Mouse (Mus musculus): ENCODE measurements around the gene Fhad1.

Gene Fhad1

GRCm38 (mm10) chr4:141863726-141864280 lies 151.1 kb downstream of the Fhad1 start:
- in situ Hi-C loops (cut with MboI, MseI) = no loop called here

DNA sequence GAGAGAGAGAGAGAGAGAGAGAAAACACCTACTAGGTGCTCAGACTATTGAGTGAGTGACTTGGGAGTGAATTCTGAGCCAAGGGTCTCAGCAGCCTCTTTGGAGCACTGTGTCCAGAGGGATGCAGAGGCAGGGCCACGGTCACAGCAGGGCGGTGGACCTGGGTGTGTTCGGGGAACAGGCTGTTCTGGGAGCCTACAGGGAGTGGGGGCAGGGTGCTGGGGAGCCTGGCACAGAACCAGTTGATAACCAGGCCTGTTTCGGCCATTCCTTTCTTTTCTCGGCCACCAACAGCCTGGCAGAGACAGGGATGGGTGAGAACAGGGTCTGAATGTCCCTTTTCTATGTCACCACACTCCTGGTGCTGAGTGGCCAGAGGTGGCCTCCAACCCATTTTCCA lies 152.0 kb downstream of the Fhad1 start:
- in situ Hi-C loops (cut with MboI, MseI) = no loop called here

DNA sequence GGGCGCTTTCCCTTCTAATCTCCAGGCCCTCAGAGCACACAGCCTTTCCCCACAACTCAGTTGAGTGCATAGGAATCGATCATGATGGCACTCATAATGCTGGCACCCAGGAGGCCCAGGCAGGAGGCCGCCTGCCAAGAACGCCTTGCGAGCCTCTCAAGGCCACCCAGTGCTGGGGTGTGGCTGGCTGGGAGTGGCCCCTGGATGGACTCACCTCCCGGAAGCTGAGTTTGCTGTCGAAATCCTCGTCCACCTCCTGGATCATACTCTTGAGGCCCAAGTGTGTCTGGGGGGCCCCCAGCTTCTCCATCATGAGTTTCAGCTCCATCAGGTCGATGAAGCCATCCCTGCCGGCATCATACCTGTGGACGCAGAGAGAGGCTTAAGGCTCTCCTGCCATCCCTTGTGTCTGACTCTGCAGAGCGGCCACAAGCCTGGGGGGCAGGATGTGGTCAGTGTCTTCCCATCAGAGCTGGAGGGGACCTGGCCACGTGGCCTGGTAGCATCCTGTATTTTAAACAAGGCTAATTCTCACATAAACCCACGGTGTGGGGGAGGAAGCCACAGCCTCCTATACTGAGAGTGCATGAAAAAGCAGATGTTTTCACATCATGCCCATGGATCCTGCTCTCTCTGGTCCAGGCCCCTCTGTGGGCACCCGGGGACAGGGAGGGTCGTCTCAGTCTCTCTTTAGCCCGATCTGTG lies 153.1 kb downstream of the Fhad1 start:
- in situ Hi-C loops (cut with MboI, MseI) = no loop called here

DNA sequence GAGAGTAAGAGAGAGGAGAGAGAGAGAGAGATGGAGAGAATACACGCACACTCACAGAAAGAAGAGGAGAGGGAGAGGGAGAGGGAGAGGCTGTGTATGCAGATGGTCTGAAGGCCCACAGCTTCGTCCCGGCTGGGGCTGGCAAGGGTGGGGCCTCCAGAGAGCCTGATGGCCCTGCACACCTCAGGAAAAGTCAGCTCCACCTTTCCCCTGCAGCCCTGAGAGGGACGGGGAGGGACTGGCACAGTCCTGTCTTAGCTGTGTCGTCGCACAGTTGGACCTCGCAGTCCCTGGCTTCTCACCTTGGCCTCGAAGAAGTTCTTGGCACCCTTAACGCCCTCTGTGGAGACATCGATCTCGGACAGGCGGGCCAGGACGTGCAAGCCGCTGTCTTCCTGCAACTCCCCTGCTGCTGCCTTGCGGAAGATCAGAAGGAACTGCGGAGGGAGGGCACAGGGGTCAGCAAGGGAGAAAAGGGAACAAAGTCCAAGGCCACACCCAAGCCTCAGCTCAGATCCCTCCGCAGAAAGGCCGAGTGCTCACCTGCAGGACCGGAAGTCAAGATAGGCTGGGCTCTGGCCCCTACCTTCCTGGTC lies 154.5 kb downstream of the Fhad1 start:
- in situ Hi-C loops (cut with MboI, MseI) = no loop called here

DNA sequence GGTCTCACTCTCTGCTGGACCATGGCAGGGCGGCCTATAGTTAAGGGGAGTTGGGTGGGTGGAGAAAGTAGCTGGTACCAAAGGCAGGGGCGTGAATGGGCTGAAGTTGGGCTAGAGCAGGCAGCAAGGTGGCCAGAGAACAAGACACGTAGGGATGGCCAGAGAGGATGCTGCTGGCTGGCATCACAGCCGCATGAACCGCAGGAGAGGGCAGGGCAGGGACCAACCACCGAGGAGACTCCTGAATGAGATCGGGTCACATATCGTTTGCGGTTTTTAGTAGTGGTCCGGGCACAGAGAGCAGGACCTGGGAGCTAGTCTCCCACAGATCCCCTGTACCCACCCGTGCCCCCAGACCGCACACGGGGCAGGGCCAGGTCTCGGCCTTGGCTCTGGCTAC lies 155.5 kb downstream of the Fhad1 start:
- in situ Hi-C loops (cut with MboI, MseI) = no loop called here

GRCm38 (mm10) chr4:141858501-141858900 lies 156.4 kb downstream of the Fhad1 start:
- in situ Hi-C loops (cut with MboI, MseI) = no loop called here

DNA sequence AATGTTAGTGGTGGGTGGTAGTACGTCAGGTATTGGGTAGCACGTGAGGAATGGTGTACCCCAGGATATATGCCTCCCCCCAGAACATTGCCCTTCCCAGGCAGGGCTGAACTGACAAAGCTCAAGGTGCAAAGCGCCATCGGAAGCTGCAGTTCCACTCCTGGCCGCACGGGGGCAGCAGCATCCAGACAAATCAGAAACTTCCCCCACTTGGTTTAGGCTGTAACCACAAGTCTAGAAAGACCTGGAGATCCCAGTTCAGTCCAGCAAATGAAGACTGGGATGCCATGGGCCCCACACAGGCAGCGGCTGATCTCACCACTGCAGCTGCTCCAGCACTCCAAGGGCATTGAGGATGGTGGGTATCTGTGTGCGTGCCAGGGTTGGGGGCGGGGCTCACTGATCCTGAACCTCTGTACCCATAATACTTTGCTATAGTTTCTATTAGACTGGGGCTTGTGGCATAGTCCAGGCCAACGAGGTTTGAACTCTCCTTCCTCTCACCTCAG lies 157.4 kb downstream of the Fhad1 start:
- in situ Hi-C loops (cut with MboI, MseI) = no loop called here

DNA sequence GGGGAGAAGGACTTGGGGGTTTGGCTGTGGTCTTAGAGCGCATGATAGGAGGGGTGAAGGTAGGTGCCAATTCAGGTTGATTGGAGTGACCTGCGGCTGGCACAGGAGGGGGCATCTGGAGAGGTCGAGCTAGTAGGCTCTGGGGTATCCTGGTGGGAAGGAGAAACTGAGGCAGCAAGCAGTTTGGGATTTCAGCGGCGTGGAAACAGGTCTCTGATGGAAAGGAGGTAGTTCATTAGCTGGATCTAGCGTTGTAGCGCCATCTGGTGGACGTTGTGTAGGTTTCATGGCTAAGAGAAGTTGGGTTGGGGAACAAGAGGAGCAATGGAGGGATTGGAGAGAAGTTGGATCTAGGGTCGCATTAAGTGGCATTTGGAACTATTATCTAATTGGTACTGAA lies 161.4 kb downstream of the Fhad1 start:
- in situ Hi-C loops (cut with MboI, MseI) = no loop called here

DNA sequence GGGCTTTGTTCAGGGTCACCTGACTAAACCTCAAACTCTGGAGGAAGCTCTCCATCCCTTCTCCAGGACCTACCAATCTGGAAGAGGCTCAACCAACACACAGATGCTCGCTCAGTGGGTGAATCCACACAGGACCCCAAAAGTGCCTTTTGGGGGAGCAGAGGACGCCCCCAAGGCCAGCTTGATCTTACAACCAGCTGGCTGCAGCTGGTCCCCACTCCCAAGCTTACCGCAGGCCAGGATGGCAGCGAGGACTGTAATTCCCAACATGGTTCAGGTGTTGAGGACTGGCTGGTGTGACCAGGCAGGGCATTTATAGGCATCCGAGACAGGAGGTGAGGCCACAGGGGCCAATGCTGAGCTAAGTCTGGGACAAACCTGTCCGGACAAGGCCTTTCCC lies 168.9 kb downstream of the Fhad1 start, which contains the start of gene Ctrc:
Gene Ctrc (minus strand): TSS at position 361 of the 400 bp plus-strand sequence.
- in situ Hi-C loops (cut with MboI, MseI) = loop anchor here (10.0 kb wide), 1 partner anchor 231 kb away; the partner anchor contains the start of gene Tmem82

Data from T-helper 1 cell (primary cell).